Mouse (Mus musculus): ENCODE data around the gene Olfr1195.
"Not testable (repeated sequence)": the region's sequence is repeated elsewhere in the genome, so short reads cannot be mapped to it uniquely, and the experiment has no call there.

The Olfr1195 gene

GRCm38 (mm10) chr2:88689087-88689486, at the start of gene Olfr1195:
TSS of gene Olfr1195 (minus strand) at chr2:88689187.
- no peak for DNase-seq (ENCODE audit: low read depth)

- DNase-seq (ENCODE audit: low read depth), result no peak
These were observed 43.3 kb upstream of the Olfr1195 start, which contains the start of gene Olfr1197 for GRCm38 (mm10) chr2:88732266-88732665. TSS of gene Olfr1197 (minus strand) at chr2:88732366.

GRCm38 (mm10) chr2:88704497-88704896, 15.5 kb upstream of the Olfr1195 start, which contains the start of gene Olfr1196:
TSS of gene Olfr1196 (minus strand) at chr2:88704597.
- DNase-seq (ENCODE audit: low read depth), result no peak

- DNase-seq (ENCODE audit: low read depth), result not testable (repeated sequence)
These were observed 13.7 kb downstream of the Olfr1195 start, which contains the start of gene Olfr1193 for GRCm38 (mm10) chr2:88675328-88675727. TSS of gene Olfr1193 (plus strand) at chr2:88675628.

- no peak for DNase-seq (ENCODE audit: low read depth)
These were observed 40.8 kb downstream of the Olfr1195 start, which contains the start of gene Olfr1192-ps1 for GRCm38 (mm10) chr2:88648209-88648608. TSS of gene Olfr1192-ps1 (plus strand) at chr2:88648509.

GRCm38 (mm10) chr2:88640242-88640641, 48.7 kb downstream of the Olfr1195 start, which contains the start of gene Olfr1191-ps1:
TSS of gene Olfr1191-ps1 (plus strand) at chr2:88640542.
- DNase-seq (ENCODE audit: low read depth), result not testable (repeated sequence)

All from c-Kit-positive CD71-negative TER-119-negative erythroid progenitor cells, embryonic 14.5 days (primary cell).